Mouse (Mus musculus) ES-Bruce4 (cell line): ENCODE measurements around the gene Cgrrf1. TPM values are rescaled to one million over a fixed set of nuclear protein-coding genes. Genes with fewer than 3 reads are reported as not detected.

ENCODE experiments used
- H3K27ac ChIP-seq: 2 replicates; pipeline ENCODE4 v1.5.1; 2012; ENCODE audit warnings: low read length, inconsistent platforms; ENCODE audit not compliant: insufficient read depth
- H3K27me3 ChIP-seq: 2 replicates; pipeline ENCODE4 v1.6.1; 2012; ENCODE audit warnings: mild to moderate bottlenecking, low read length, inconsistent platforms; ENCODE audit not compliant: control insufficient read depth, poor library complexity, insufficient read depth, severe bottlenecking
- H3K36me3 ChIP-seq: 2 replicates; pipeline ENCODE4 v1.6.1; 2012; ENCODE audit warnings: inconsistent platforms, mild to moderate bottlenecking, low read length, moderate library complexity; ENCODE audit not compliant: control insufficient read depth, poor library complexity, insufficient read depth, severe bottlenecking
- H3K4me1 ChIP-seq: one replicate; pipeline ENCODE4 v1.8.1; 2011; ENCODE audit warnings: low read length; ENCODE audit not compliant: control insufficient read depth, insufficient read depth
- H3K4me3 ChIP-seq: 2 replicates; pipeline ENCODE4 v1.5.1; 2011; ENCODE audit warnings: low read depth, mild to moderate bottlenecking, low read length
- H3K9ac ChIP-seq: 2 replicates; pipeline ENCODE4 v1.6.1; 2012; ENCODE audit warnings: low read depth, mild to moderate bottlenecking, inconsistent platforms; ENCODE audit not compliant: poor library complexity, severe bottlenecking
- H3K9me3 ChIP-seq: replicated peaks from 2 replicates; pipeline ENCODE4 v1.6.1; 2012; ENCODE audit warnings: mild to moderate bottlenecking, low read length, inconsistent platforms; ENCODE audit not compliant: control insufficient read depth, poor library complexity, insufficient read depth, severe bottlenecking
- CTCF ChIP-seq: IDR thresholded peaks from one replicate; pipeline ENCODE4 v1.8.1; 2011; ENCODE audit warnings: low read depth, low read length
- EP300 ChIP-seq: IDR thresholded peaks from 2 replicates; pipeline ENCODE4 v1.6.1; 2011; ENCODE audit warnings: low read depth, low read length; ENCODE audit not compliant: insufficient read depth
- POLR2A ChIP-seq: IDR thresholded peaks from one replicate; pipeline ENCODE4 v1.8.1; 2011; ENCODE audit warnings: low read length; ENCODE audit not compliant: insufficient read depth
- polyA plus RNA-seq: library from polyadenylated mRNA; stranded (reverse); fragments of >200 nt; gene quantifications from 2 replicates; pipeline ENCODE4 v1.2.4, GENCODE M21; 2011; ENCODE audit warnings: low read depth; ENCODE audit not compliant: missing spikeins, insufficient read depth, insufficient read length

Gene Cgrrf1
- polyA plus RNA-seq, 1 experiment = 12.4 TPM

- H3K9ac ChIP-seq = peak overlapping the region; percentile 60; the same call in 1 of the 2 replicates
- no peaks in the 10 kb centered on the region for H3K9me3 ChIP-seq
- H3K27ac ChIP-seq = no peak overlapping the region
- no peak overlapping the region for H3K4me3 ChIP-seq
- peaks cover 2% of the 10 kb centered on the region for H3K4me1 ChIP-seq
- TF ChIP-seq CTCF (no peak), EP300 (no peak), POLR2A (no peak)
- no peaks in the 10 kb centered on the region for H3K27me3 ChIP-seq
- peaks cover 5% of the 10 kb centered on the region; the same call in 1 of the 2 replicates for H3K36me3 ChIP-seq
These were observed 43.4 kb upstream of the Cgrrf1 start for GRCm38 (mm10) chr14:46788505-46788901.

GRCm38 (mm10) chr14:46790303-46790702 lies 41.6 kb upstream of the Cgrrf1 start:
- Histone ChIP-seq H3K36me3 (no peaks in the 10 kb centered on the region), H3K4me1 (peaks cover 2% of the 10 kb centered on the region), H3K4me3 (no peak overlapping the region), H3K27me3 (no peaks in the 10 kb centered on the region), H3K9me3 (no peaks in the 10 kb centered on the region), H3K9ac (no peak overlapping the region), H3K27ac (no peak overlapping the region)
- TF ChIP-seq CTCF = no peak
- TF ChIP-seq EP300 = no peak

GRCm38 (mm10) chr14:46790723-46791122 lies 41.2 kb upstream of the Cgrrf1 start:
- Histone ChIP-seq H3K27ac (no peak overlapping the region), H3K9me3 (no peaks in the 10 kb centered on the region), H3K36me3 (no peaks in the 10 kb centered on the region), H3K4me3 (no peak overlapping the region), H3K9ac (no peak overlapping the region), H3K27me3 (no peaks in the 10 kb centered on the region), H3K4me1 (peaks cover 2% of the 10 kb centered on the region)
- no peak for TF ChIP-seq POLR2A
- no peak for TF ChIP-seq EP300
- no peak for TF ChIP-seq CTCF

GRCm38 (mm10) chr14:46794157-46794556 lies 37.8 kb upstream of the Cgrrf1 start:
- Histone ChIP-seq H3K4me3 (no peak overlapping the region), H3K9ac (no peak overlapping the region), H3K27me3 (no peaks in the 10 kb centered on the region), H3K27ac (no peak overlapping the region), H3K36me3 (no peaks in the 10 kb centered on the region), H3K9me3 (no peaks in the 10 kb centered on the region), H3K4me1 (no peaks in the 10 kb centered on the region)
- TF ChIP-seq POLR2A (no peak), CTCF (no peak)

- TF ChIP-seq POLR2A (no peak), CTCF (no peak), EP300 (no peak)
- H3K36me3 ChIP-seq = no peaks in the 10 kb centered on the region; the same call in 1 of the 2 replicates
- no peak overlapping the region for H3K4me3 ChIP-seq
- no peaks in the 10 kb centered on the region for H3K9me3 ChIP-seq
- no peaks in the 10 kb centered on the region for H3K4me1 ChIP-seq
- no peaks in the 10 kb centered on the region for H3K27me3 ChIP-seq
- H3K9ac ChIP-seq = no peak overlapping the region
- no peak overlapping the region for H3K27ac ChIP-seq
These were observed 31.1 kb upstream of the Cgrrf1 start for GRCm38 (mm10) chr14:46800684-46801345.

- H3K36me3 ChIP-seq = peaks cover 2% of the 10 kb centered on the region; the same call in 1 of the 2 replicates
- no peaks in the 10 kb centered on the region for H3K27me3 ChIP-seq
- H3K4me3 ChIP-seq = no peak overlapping the region
- no peaks in the 10 kb centered on the region for H3K4me1 ChIP-seq
- no peak for TF ChIP-seq CTCF
- TF ChIP-seq EP300 = no peak
- TF ChIP-seq POLR2A = no peak
- no peaks in the 10 kb centered on the region for H3K9me3 ChIP-seq
- no peak overlapping the region for H3K9ac ChIP-seq
- H3K27ac ChIP-seq = no peak overlapping the region
These were observed 28.7 kb upstream of the Cgrrf1 start for GRCm38 (mm10) chr14:46803259-46803658.
